Mouse (Mus musculus) stomach, postnatal 0 days (tissue): ENCODE data around the gene Ifitm1. TPM values are rescaled to one million over a fixed set of nuclear protein-coding genes. Genes with fewer than 3 reads are reported as not detected.

ENCODE experiments used
- ATAC-seq: fragments of 200-750 bp; cut with Nextera tagmentation; 2 replicates; pipeline ENCODE4 v1.8.0; 2017; ENCODE audit not compliant: low FRiP score, low TSS enrichment
- DNase-seq: peaks from one replicate; pipeline ENCODE4 v3.0.0-alpha.2; 2016; ENCODE audit warnings: low spot score
- H3K27ac ChIP-seq: fragments of 300-500 bp; sonication (generic); replicated peaks from 2 replicates; pipeline ENCODE4 v1.5.1; 2014; ENCODE audit warnings: mild to moderate bottlenecking, control low read depth
- H3K27me3 ChIP-seq: fragments of 300-500 bp; sonication (generic); 2 replicates; pipeline ENCODE4 v1.6.1; 2014; ENCODE audit warnings: low read length; ENCODE audit not compliant: control insufficient read depth, insufficient read depth
- H3K36me3 ChIP-seq: fragments of 300-500 bp; sonication (generic); 2 replicates; pipeline ENCODE4 v1.6.1; 2014; ENCODE audit warnings: low read length, mixed read lengths; ENCODE audit not compliant: control insufficient read depth, insufficient read depth
- H3K4me1 ChIP-seq: fragments of 300-500 bp; sonication (generic); replicated peaks from 2 replicates; pipeline ENCODE4 v1.6.1; 2014; ENCODE audit warnings: antibody characterized with exemption; ENCODE audit not compliant: control insufficient read depth, insufficient read depth
- H3K4me2 ChIP-seq: fragments of 300-500 bp; sonication (generic); replicated peaks from 2 replicates; pipeline ENCODE4 v1.6.1; 2014; ENCODE audit warnings: low read depth, mild to moderate bottlenecking, control low read depth, moderate library complexity
- H3K4me3 ChIP-seq: fragments of 300-500 bp; sonication (generic); 2 replicates; pipeline ENCODE4 v1.5.1; 2014; ENCODE audit warnings: low read depth, low read length, control low read depth
- H3K9ac ChIP-seq: fragments of 300-500 bp; sonication (generic); 2 replicates; pipeline ENCODE4 v1.6.1; 2014; ENCODE audit warnings: mild to moderate bottlenecking, low read length, control low read depth, mixed read lengths
- H3K9me3 ChIP-seq: fragments of 300-500 bp; sonication (generic); 2 replicates; pipeline ENCODE4 v1.6.1; 2016; ENCODE audit warnings: low read length; ENCODE audit not compliant: control insufficient read depth
- CTCF ChIP-seq: IDR thresholded peaks from 2 replicates; pipeline ENCODE4 v1.5.1; 2016; ENCODE audit warnings: antibody characterized with exemption, low read depth, mild to moderate bottlenecking, moderate library complexity
- EP300 ChIP-seq: optimal IDR thresholded peaks from 2 replicates; pipeline ENCODE3; 2016; ENCODE audit warnings: antibody characterized with exemption
- WGBS: fragments of 180-500 bp; shearing (Covaris S2); extraction: QIAGEN DNeasy Blood & Tissue Kit; methylation state at CpG from one replicate; pipeline ENCODE4 v1.1.7; 2014; 5-methylcytosine and 5-hydroxymethylcytosine counted together
- polyA plus RNA-seq: library from polyadenylated mRNA; unstranded; fragments of >200 nt; fragmentation: Nextera tagmentation; extraction: Ambion mirVana; gene quantifications from 2 replicates; pipeline ENCODE4 v1.2.1, GENCODE M21; 2015

The Ifitm1 gene
- polyA plus RNA-seq, 1 experiment from 2014 or later: 173 TPM

GRCm38 (mm10) chr7:140955758-140956555 lies 11.1 kb upstream of the Ifitm1 start, which contains the start of the genes Gm45717 and Ifitm2:
Gm45717 (minus strand) TSS chr7:140955937.
Ifitm2 (minus strand) TSS chr7:140955987.
- peak within 1 kb of the TSS; percentile 54 for H3K4me3 ChIP-seq
- H3K4me2 ChIP-seq: peak within 1 kb of the TSS; percentile 61
- DNase-seq (peak; percentile 84), ATAC-seq (peak; percentile 90)
- TF ChIP-seq EP300 (no peak), CTCF (peak; percentile 17; the same call in 1 of the 2 replicates)
- peaks cover 4% of the 10 kb centered on the region; the same call in 1 of the 2 replicates for H3K4me1 ChIP-seq
- no peaks in the 10 kb centered on the region for H3K27me3 ChIP-seq
- H3K36me3 ChIP-seq: no peaks in the 10 kb centered on the region
- 2% methylated on average over 11 of the region's 11 CpGs for WGBS
- H3K9me3 ChIP-seq: no peaks in the 10 kb centered on the region
- peak within 1 kb of the TSS; percentile 93 for H3K27ac ChIP-seq
- peak within 1 kb of the TSS; percentile 71 for H3K9ac ChIP-seq

DNA sequence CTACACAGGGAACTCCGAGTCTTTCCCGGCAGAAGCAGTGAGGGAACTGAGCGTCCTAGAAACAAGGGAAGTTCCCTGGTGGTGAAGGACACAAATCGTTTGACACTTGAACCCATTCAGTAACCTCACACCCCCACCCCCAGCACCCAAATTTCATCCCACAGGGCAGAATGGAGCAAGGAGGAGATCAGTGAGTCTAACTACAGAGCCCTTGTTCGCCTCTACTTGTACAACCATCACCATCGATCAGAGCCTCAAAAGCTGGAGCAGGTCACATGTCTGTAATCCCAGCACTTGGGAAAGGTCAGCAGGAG lies 10.5 kb upstream of the Ifitm1 start:
- H3K36me3 ChIP-seq: no peaks in the 10 kb centered on the region
- no peak overlapping the region for H3K9ac ChIP-seq
- H3K4me1 ChIP-seq: peaks cover under 1% of the 10 kb centered on the region; the same call in 1 of the 2 replicates
- DNase-seq (no peak), ATAC-seq (0 out of 2 replicates have a peak, but pooled peaks have one; percentile 3)
- H3K4me2 ChIP-seq: peak overlapping the region; percentile 61
- H3K4me3 ChIP-seq: no peak overlapping the region
- 25% methylated on average over 6 of the region's 6 CpGs for WGBS
- TF ChIP-seq EP300 (no peak), CTCF (no peak)
- H3K27me3 ChIP-seq: no peaks in the 10 kb centered on the region
- peak overlapping the region; percentile 93 for H3K27ac ChIP-seq
- H3K9me3 ChIP-seq: no peaks in the 10 kb centered on the region

DNA sequence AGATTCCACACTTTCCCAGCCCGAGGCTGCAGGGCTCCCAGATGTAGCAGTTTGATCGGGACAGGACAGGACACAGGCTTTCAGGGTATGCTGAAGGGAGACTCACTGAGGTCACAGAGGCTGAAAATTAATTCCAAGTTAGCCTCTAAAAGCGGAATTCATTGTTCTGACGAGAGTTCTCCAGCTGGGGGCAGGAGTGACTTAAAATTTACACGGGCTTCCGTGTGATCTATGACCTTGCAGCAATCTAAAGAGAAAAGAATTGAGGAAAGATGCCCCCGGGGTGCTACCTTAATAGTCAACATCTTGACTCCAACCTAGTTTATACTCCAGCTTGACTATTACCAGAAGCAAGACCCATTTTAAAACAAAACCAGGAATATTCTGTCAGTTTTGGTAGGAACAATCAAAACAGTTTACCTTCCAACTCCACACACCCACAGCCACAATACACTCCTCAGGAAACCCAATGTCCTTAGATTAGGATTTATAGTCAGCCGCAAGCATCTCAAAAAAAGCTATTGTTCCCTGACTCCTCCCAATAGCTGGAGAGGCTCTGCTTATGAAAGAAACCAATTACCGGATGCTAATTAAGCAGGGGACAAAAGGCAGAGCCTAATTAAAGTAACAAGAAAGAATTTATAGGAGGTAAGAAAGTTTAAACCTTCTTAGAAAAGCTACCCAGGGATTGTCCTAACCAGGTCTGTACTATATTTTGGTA lies 7.7 kb upstream of the Ifitm1 start:
- no peaks in the 10 kb centered on the region for H3K9me3 ChIP-seq
- TF ChIP-seq CTCF (peak; percentile 74), EP300 (no peak)
- 13% methylated on average over 9 of the region's 9 CpGs for WGBS
- no peaks in the 10 kb centered on the region for H3K4me1 ChIP-seq
- no peak overlapping the region for H3K9ac ChIP-seq
- DNase-seq (peak; percentile 61), ATAC-seq (no peak)
- H3K4me2 ChIP-seq: no peak overlapping the region
- H3K27me3 ChIP-seq: no peaks in the 10 kb centered on the region
- no peak overlapping the region for H3K27ac ChIP-seq
- no peaks in the 10 kb centered on the region for H3K36me3 ChIP-seq
- no peak overlapping the region for H3K4me3 ChIP-seq

DNA sequence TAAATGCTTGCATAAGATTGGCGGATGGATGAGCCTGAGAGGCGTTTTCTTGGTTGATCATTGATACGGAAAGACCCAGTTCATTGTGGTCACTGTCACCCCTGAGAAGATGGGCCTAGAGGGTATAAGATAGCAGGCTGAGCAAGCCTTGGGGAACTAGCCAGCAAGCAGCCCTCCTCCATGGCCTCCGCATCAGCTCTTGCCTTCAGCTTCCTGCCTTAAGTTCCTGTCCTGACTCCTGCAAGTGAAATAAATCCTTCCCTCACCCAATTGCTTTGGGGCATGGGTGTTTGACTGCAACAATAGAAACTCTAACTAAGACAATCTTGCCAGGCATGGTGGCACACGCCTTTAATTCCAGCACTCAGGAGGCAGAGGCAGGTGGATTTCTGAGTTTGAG lies 7.0 kb upstream of the Ifitm1 start:
- WGBS: 83% methylated on average over 5 of the region's 5 CpGs
- H3K27ac ChIP-seq: no peak overlapping the region
- TF ChIP-seq EP300: no peak
- TF ChIP-seq CTCF: no peak

DNA sequence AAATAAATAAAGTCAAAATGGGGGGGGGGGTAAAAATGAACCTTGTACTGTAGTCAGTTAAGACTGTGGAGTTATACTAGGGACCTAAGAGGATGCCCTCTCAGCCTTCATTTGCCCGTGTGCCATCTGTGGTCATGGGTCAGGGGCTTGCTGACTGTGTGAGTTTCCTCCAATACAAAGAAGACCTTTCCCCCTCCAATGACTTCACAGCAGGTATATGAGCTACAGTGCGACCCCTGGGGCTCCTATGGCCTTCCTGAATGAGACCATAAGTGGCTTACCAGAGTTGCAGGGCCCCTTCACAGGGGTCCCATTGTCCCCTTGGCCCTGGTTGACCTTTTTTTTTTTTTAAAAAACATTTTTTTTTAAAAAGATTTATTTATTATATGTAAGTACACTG lies 5.6 kb upstream of the Ifitm1 start:
- Histone ChIP-seq H3K4me3 (no peak overlapping the region), H3K27me3 (no peaks in the 10 kb centered on the region), H3K27ac (no peak overlapping the region), H3K9me3 (no peaks in the 10 kb centered on the region), H3K4me2 (no peak overlapping the region), H3K9ac (no peak overlapping the region), H3K4me1 (no peaks in the 10 kb centered on the region), H3K36me3 (no peaks in the 10 kb centered on the region)
- TF ChIP-seq CTCF (no peak), EP300 (no peak)
- DNase-seq: no peak
- WGBS: 87% methylated on average over 2 of the region's 2 CpGs
- ATAC-seq: no peak

More for the DNA sequence above, 7.0 kb upstream of the Ifitm1 start:
- DNase-seq: no peak
- no peak overlapping the region for H3K4me3 ChIP-seq
- H3K9ac ChIP-seq: no peak overlapping the region
- H3K27me3 ChIP-seq: no peaks in the 10 kb centered on the region
- H3K4me1 ChIP-seq: no peaks in the 10 kb centered on the region
- H3K4me2 ChIP-seq: no peak overlapping the region
- no peaks in the 10 kb centered on the region for H3K36me3 ChIP-seq
- ATAC-seq: no peak
- H3K9me3 ChIP-seq: no peaks in the 10 kb centered on the region

DNA sequence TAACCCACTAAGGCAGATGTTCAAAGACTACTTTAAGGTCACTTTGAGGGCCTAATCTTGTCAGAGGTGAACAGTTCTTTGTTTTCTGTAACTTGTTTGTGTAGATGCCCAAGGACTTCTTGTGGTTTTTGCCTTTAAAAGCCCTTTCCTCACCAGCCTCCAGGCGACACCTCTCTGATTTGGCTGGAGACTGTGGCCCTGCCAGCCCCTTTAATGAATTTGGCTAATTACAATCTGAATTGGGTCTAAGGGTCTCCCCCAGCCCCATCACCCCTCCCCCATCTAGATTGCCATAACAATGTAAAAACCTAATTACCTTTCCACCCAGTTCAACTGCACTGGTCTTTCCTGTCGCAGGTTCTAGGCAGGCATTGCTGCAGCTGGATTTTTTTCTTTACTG lies 4.3 kb upstream of the Ifitm1 start:
- TF ChIP-seq CTCF (no peak), EP300 (no peak)
- whole genome bisulfite sequencing: 93% methylated on average over 2 of the region's 2 CpGs
- Histone ChIP-seq H3K9ac (no peak overlapping the region), H3K27ac (no peak overlapping the region), H3K9me3 (no peaks in the 10 kb centered on the region), H3K4me2 (no peak overlapping the region), H3K27me3 (no peaks in the 10 kb centered on the region), H3K36me3 (no peaks in the 10 kb centered on the region), H3K4me1 (no peaks in the 10 kb centered on the region), H3K4me3 (no peak overlapping the region)
- no peak for ATAC-seq
- no peak for DNase-seq
